Mouse (Mus musculus) hindbrain, embryonic 16.5 days (tissue): ENCODE measurements at regions not wholly inside any gene's neighbourhood (a gene's known extent, or its start where the extent isn't known, plus 50 kb on each side); places are given as distances from the start of the nearest gene placed in this dataset.

Experiments
- ATAC-seq: fragments of 200-750 bp; cut with Nextera tagmentation; 2 replicates; pipeline ENCODE4 v1.8.0; 2017; ENCODE audit warnings: moderate TSS enrichment, moderate library complexity
- H3K27ac ChIP-seq: fragments of 300-500 bp; sonication (generic); 2 replicates; pipeline ENCODE4 v1.5.1; 2014; ENCODE audit warnings: low read depth, mild to moderate bottlenecking, control low read depth, low read length, moderate library complexity
- H3K27me3 ChIP-seq: fragments of 300-500 bp; sonication (generic); replicated peaks from 2 replicates; pipeline ENCODE4 v1.6.1; 2014; ENCODE audit warnings: low read length; ENCODE audit not compliant: control insufficient read depth, insufficient read depth
- H3K36me3 ChIP-seq: fragments of 300-500 bp; sonication (generic); 2 replicates; pipeline ENCODE4 v1.6.1; 2014; ENCODE audit warnings: mild to moderate bottlenecking, low read length, moderate library complexity, mixed read lengths; ENCODE audit not compliant: control insufficient read depth, insufficient read depth
- H3K4me1 ChIP-seq: fragments of 300-500 bp; sonication (generic); 2 replicates; pipeline ENCODE4 v1.6.1; 2014; ENCODE audit warnings: low read depth, low read length; ENCODE audit not compliant: control insufficient read depth, insufficient read depth
- H3K4me2 ChIP-seq: fragments of 300-500 bp; sonication (generic); 2 replicates; pipeline ENCODE4 v1.6.1; 2014; ENCODE audit warnings: mild to moderate bottlenecking, low read length, control low read depth, moderate library complexity
- H3K4me3 ChIP-seq: fragments of 300-500 bp; sonication (generic); 2 replicates; pipeline ENCODE4 v1.5.1; 2014; ENCODE audit warnings: mild to moderate bottlenecking, low read length, control low read depth, moderate library complexity
- H3K9ac ChIP-seq: fragments of 300-500 bp; sonication (generic); 2 replicates; pipeline ENCODE4 v1.6.1; 2014; ENCODE audit warnings: low read depth, mild to moderate bottlenecking, control low read depth, low read length, moderate library complexity
- H3K9me3 ChIP-seq: fragments of 300-500 bp; sonication (generic); 2 replicates; pipeline ENCODE4 v1.6.1; 2014; ENCODE audit warnings: mild to moderate bottlenecking, low read length, moderate library complexity; ENCODE audit not compliant: control insufficient read depth
- WGBS: fragments of 180-500 bp; shearing (Covaris S2); extraction: QIAGEN DNeasy Blood & Tissue Kit; methylation state at CpG from one replicate; pipeline ENCODE4 v1.1.7; 2014; 5-methylcytosine and 5-hydroxymethylcytosine counted together

DNA sequence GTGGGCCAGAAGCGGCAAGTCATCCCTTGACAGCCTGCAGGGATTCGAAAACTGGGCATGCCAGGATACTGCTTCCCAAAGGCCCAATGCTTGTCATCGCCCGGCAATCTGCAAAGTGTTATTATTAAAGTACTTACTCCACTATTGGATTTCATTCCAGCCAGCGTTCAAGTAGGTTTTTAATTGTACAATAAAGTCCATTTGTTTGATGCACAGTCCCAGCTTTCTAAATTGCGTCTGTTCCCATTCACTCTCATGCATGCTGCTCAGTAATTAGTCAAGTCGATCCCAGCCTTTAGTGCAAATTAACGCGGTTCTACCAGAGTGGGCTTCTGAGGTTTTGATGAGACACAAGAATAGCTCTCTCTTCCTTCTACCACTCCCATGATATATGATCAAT, 131.9 kb upstream of the Kirrel3 start:
- no peak overlapping the region for H3K4me2 ChIP-seq
- no peaks in the 10 kb centered on the region for H3K27me3 ChIP-seq
- no peak overlapping the region for H3K4me3 ChIP-seq
- WGBS: 65% methylated on average over 9 of the region's 9 CpGs
- no peaks in the 10 kb centered on the region for H3K4me1 ChIP-seq
- no peak overlapping the region for H3K27ac ChIP-seq
- ATAC-seq: no peak
- H3K9me3 ChIP-seq: no peaks in the 10 kb centered on the region
- H3K9ac ChIP-seq: no peak overlapping the region
- no peaks in the 10 kb centered on the region for H3K36me3 ChIP-seq

DNA sequence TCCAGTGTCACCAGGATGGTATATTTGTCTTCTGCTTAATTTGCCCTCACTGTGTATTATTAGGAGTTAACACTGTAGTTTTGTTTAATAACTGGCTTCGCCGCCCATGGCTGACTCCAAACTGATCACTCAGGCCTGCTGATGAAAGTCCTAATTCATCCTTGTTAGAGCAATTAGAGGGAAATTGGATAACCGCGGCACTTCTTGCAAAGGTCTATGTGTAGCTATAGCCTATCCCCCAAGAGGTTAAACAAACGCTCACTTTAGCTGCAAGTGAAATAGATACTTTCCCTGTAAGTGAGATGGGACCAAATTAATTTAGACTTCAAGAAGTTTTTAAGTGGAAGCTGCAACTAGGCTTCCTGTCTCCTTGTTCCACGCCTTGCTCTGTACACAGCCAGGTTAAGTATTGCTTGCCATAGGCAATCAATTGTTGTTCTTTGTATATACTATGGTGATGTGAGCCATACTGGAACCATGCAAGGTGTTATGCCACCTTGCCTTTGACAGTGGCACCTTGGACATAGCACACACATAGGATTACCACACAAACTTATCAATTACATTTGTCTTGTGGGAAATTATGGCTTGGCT, 130.9 kb upstream of the Kirrel3 start:
- no peaks in the 10 kb centered on the region for H3K27me3 ChIP-seq
- H3K4me1 ChIP-seq: no peaks in the 10 kb centered on the region
- no peaks in the 10 kb centered on the region for H3K36me3 ChIP-seq
- no peak overlapping the region for H3K9ac ChIP-seq
- H3K9me3 ChIP-seq: no peaks in the 10 kb centered on the region
- no peak overlapping the region for H3K4me2 ChIP-seq
- no peak for ATAC-seq
- 70% methylated on average over 6 of the region's 6 CpGs for WGBS
- H3K27ac ChIP-seq: no peak overlapping the region
- no peak overlapping the region for H3K4me3 ChIP-seq

DNA sequence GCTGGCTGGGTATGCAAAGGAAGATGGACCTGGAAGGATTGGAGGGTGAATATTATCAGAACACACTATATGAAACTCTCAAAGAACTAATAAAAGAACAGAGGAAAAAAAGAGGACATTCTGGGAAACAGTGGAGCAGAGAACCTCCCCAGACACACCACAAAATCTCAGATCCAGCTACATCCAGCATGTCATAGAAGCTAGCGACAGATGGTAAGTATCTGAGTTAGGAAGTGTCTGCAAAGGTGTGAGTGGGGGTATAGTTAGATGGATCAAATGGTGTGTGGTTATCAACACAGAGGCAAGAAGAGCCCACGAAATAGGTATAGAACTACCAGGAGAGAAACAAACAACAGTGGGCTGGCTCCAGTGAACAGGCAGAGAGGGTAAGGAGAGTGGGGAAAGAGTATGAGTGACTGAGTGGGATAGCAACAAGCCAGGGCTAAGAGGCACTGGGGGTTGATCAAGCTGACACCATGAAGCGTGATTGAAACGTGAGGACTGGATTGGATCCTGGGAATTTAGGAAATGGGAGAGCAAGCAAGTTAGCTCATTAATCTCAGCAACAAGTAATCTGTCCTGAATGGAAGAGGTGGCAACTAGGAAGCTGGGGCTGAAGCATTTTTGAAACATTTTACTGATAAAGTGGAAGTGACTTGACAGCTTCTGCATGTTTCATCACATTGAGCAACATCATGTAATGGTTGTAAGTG, 114.9 kb upstream of the Kirrel3 start:
- no peak for ATAC-seq
- Histone ChIP-seq H3K27me3 (no peaks in the 10 kb centered on the region), H3K9ac (no peak overlapping the region), H3K9me3 (no peaks in the 10 kb centered on the region), H3K36me3 (no peaks in the 10 kb centered on the region), H3K4me2 (no peak overlapping the region), H3K4me3 (no peak overlapping the region), H3K4me1 (no peaks in the 10 kb centered on the region), H3K27ac (no peak overlapping the region)
- 80% methylated on average over 4 of the region's 4 CpGs for WGBS

DNA sequence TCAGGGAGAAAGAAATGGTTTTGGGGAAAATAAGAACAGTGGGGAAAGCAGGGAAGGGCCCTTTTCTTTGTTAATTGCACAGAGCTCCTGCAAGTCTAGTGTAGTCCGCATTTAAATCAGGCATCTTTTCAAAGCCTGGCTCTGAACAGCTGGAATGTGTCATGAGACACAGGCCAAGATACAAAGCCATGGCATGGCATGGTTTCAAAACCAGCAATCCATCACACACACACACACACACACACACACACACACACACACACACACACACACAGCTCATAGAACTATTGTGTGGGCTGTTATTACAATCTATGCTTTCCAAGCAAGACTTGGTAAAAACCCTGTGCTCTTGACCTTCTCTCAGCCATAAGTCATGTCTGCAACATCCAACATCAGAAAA, 110.5 kb upstream of the Kirrel3 start:
- no peaks in the 10 kb centered on the region for H3K36me3 ChIP-seq
- WGBS: 32% methylated on average over 1 of the region's 1 CpGs
- no peaks in the 10 kb centered on the region for H3K4me1 ChIP-seq
- H3K9ac ChIP-seq: no peak overlapping the region
- ATAC-seq: no peak
- H3K4me3 ChIP-seq: no peak overlapping the region
- no peak overlapping the region for H3K4me2 ChIP-seq
- no peaks in the 10 kb centered on the region for H3K9me3 ChIP-seq
- H3K27me3 ChIP-seq: no peaks in the 10 kb centered on the region
- no peak overlapping the region for H3K27ac ChIP-seq

- Histone ChIP-seq H3K27ac (no peak overlapping the region), H3K4me3 (no peak overlapping the region)
- 85% methylated on average over 3 of the region's 3 CpGs for WGBS
Measured at GRCm38 (mm10) chr9:34380008-34380407, 105.7 kb upstream of the Kirrel3 start.

DNA sequence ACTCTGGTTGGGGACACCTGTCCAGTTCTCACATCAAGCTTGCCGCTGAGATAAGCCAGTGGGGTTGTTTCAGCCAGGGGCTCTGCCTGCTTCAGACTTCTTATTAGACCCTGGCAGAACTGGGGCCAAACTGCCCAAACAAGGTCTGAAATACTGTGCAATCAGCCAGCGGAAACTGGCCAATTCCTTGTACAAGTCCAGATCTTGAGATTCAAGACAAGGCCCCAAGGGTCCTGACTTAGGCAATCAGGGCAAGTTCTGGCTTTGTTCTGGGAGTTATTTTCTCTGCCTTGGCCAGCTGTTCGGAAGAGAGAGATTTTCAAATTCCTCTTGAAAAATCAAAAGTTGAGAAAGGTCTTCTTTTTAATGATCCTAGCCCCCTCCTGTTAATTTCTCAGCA, 104.1 kb upstream of the Kirrel3 start:
- no peak overlapping the region for H3K9ac ChIP-seq
- no peaks in the 10 kb centered on the region for H3K4me1 ChIP-seq
- no peak for ATAC-seq
- H3K27me3 ChIP-seq: no peaks in the 10 kb centered on the region
- H3K9me3 ChIP-seq: no peaks in the 10 kb centered on the region
- WGBS: 92% methylated on average over 3 of the region's 3 CpGs
- H3K36me3 ChIP-seq: no peaks in the 10 kb centered on the region
- H3K4me3 ChIP-seq: no peak overlapping the region
- H3K4me2 ChIP-seq: no peak overlapping the region
- H3K27ac ChIP-seq: no peak overlapping the region

More at GRCm38 (mm10) chr9:34380008-34380407, 105.7 kb upstream of the Kirrel3 start:
- Histone ChIP-seq H3K36me3 (no peaks in the 10 kb centered on the region), H3K9ac (no peak overlapping the region), H3K9me3 (no peaks in the 10 kb centered on the region), H3K4me2 (no peak overlapping the region), H3K27me3 (no peaks in the 10 kb centered on the region), H3K4me1 (no peaks in the 10 kb centered on the region)
- ATAC-seq: no peak

DNA sequence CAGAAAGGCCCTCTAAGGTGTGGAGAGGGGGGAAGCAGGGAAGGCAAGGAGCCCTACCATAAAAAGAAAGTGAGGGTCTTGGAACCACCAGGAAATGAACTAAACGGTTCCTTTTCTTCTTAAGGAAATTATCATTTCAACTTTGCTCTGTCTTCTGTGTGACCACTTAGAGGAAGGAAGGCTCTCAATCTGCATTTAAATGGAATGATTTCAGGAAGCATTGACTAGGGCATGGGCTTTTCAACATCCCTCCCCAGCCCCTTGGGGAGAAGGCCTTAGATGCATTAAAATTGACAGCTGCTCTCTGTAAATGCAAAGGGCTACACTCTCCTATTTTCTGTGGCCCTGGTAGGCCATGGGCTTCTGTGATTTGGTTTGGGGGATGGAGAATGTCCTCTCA, 103.5 kb upstream of the Kirrel3 start:
- WGBS: 19% methylated on average over 1 of the region's 1 CpGs
- Histone ChIP-seq H3K4me1 (no peaks in the 10 kb centered on the region), H3K27me3 (no peaks in the 10 kb centered on the region), H3K9ac (no peak overlapping the region), H3K9me3 (no peaks in the 10 kb centered on the region), H3K36me3 (no peaks in the 10 kb centered on the region), H3K27ac (no peak overlapping the region), H3K4me3 (no peak overlapping the region), H3K4me2 (no peak overlapping the region)
- no peak for ATAC-seq

- Histone ChIP-seq H3K9me3 (no peaks in the 10 kb centered on the region), H3K27ac (no peak overlapping the region), H3K4me3 (no peak overlapping the region), H3K9ac (no peak overlapping the region), H3K27me3 (no peaks in the 10 kb centered on the region), H3K36me3 (no peaks in the 10 kb centered on the region), H3K4me2 (no peak overlapping the region), H3K4me1 (no peaks in the 10 kb centered on the region)
- no peak for ATAC-seq
- 76% methylated on average over 4 of the region's 4 CpGs for WGBS
Measured at GRCm38 (mm10) chr9:34386071-34386470, 99.6 kb upstream of the Kirrel3 start.

DNA sequence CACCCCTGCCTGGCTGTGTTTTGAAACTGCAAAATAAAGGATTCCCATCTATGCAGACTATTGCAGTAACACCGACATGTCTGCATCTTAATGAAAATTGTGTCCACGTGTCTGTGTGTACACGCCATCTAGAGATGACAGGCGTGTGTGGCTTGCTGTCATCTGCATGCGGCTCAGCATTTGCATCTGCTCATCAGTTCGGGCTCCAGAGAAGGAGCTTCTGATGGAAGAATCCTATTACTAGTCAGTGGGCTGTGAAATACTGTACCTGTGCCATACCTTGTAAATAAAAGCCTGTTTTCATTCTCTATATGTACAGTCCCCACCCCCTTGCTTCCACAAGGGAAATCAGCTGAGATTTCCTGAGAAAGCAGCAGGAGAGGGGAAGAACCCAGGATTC, 92.7 kb upstream of the Kirrel3 start:
- no peak overlapping the region for H3K4me3 ChIP-seq
- H3K9me3 ChIP-seq: no peaks in the 10 kb centered on the region
- 51% methylated on average over 6 of the region's 6 CpGs for WGBS
- H3K9ac ChIP-seq: no peak overlapping the region
- peaks cover 2% of the 10 kb centered on the region; the same call in 1 of the 2 replicates for H3K4me1 ChIP-seq
- H3K27ac ChIP-seq: no peak overlapping the region
- no peaks in the 10 kb centered on the region for H3K27me3 ChIP-seq
- H3K36me3 ChIP-seq: no peaks in the 10 kb centered on the region
- H3K4me2 ChIP-seq: no peak overlapping the region
- peak; percentile 40; the same call in 1 of the 2 replicates for ATAC-seq
